Mouse (Mus musculus) lung, postnatal 14 days (tissue): ENCODE results near the gene Rnf169.
A peak's percentile ranks its signal among the peaks of the same experiment; 100 is the strongest.
"Not testable (repeated sequence)": the region's sequence is repeated elsewhere in the genome, so short reads cannot be mapped to it uniquely, and the experiment has no call there.

Experiments used
- DNase-seq: peaks from one replicate; pipeline ENCODE4 v3.0.0; 2021

The Rnf169 gene

GRCm38 (mm10) chr7:99979081-99979480 is 1.2 kb downstream of the Rnf169 start:
- no peak for DNase-seq

- no peak for DNase-seq
Measured at GRCm38 (mm10) chr7:99978041-99978440, 2.2 kb downstream of the Rnf169 start.

DNA sequence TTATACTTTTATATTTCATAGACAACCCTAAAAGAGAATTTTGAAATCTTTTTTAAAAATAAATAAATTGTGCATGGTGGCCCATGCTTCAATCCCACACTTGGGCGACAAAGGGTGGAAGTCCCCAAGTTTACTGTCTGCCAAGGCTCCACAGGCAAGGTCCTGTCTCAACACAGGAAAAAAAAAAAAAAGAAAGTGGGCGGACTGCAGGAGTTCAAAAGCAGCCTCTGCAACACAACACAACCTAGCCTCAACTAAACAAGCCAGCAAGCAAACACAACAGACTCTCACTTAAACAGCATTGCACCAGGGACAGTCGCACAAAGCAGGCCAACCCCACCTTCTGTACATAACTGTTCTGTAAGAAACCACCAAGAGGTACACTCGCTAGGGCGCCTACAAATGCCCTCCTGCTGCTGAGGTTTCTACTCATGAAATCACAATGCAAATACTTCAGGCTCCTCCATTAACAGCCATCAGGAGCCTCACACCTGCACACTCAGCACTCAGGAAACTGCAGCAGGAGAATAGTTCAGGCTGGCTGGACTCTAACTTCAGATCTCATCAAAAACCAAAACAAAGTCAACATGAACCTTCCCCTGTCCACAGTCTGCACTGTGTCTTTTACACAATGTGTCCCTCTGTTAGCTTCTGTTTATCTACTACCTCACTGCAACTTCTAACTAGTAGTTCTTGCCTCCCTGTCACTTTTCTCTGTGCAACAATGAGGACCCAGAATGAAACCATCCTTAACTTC is 4.3 kb downstream of the Rnf169 start:
- peak; percentile 20 for DNase-seq

DNA sequence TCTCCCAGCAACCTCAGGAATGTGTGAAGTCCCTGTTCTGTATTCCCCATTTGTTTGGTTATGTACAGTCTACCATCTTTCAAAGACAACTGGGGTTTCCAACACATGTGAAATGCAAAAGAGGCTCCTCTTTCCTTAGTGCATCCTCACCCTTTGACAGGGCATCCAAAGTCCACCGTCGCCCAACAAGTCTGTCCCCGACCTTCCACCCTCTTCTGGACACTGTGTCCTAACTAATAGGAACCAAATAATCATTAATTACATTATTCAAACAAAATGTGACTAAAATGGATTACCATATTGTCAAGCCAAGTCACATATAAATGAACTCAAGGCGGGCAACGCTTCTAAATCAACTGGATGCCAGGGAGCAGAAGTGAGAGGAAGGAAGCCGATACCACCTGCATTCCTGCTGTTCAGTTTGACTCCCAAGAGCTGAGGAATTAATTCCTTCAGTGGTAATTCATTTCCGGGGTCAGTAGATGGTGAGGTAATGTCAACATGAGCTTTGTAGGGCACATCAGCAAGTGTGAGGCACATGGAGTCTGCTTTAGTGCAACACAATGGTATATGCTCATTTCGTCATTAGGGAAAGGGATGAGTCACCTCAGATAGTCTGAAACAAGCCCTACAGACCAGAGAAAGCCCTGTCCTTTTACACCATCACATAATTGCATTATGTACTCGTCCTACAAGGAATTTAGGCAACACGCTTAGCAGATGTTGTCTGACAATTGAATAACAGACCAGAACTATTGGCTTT is 5.9 kb downstream of the Rnf169 start:
- DNase-seq = no peak

DNA sequence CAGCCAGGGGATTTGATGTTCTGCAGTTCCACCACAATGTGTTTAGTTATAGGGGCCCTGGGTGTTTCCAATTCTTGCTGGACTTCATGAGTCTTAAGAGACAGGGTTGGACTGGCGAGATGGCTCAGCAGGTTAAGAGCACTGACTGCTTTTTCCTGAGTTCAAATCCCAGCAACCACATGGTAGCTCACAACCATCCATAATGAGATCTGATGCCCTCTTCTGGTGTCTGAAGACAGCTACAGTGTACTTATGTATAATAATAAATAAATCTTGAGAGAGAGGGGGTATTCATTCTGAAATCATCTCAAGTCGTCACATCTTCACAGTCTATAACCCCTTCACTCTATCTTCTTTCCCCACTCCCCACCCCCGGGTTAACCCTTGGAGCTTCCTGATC is 7.3 kb downstream of the Rnf169 start:
- not testable (repeated sequence) for DNase-seq

GRCm38 (mm10) chr7:99971926-99972325 is 8.3 kb downstream of the Rnf169 start:
- no peak for DNase-seq

DNA sequence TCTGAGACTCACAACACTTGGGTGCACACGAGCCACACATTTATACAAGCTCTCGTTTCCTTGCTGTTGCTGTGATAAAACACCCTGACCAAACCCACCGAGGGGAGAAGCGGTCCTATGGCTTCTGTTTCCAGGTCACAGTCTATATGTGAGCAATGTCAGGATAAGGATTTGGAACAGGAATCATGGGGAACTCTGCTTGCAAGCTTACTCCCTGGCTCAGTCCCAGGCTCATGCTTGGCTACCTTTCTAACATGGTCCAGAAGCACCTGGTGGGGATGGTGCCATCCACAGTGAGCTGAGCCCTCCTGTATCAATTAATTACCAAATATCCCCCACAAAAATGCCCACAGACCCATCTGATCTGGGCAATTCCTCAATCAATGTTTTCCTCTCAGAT is 11.1 kb downstream of the Rnf169 start:
- DNase-seq = no peak

DNA sequence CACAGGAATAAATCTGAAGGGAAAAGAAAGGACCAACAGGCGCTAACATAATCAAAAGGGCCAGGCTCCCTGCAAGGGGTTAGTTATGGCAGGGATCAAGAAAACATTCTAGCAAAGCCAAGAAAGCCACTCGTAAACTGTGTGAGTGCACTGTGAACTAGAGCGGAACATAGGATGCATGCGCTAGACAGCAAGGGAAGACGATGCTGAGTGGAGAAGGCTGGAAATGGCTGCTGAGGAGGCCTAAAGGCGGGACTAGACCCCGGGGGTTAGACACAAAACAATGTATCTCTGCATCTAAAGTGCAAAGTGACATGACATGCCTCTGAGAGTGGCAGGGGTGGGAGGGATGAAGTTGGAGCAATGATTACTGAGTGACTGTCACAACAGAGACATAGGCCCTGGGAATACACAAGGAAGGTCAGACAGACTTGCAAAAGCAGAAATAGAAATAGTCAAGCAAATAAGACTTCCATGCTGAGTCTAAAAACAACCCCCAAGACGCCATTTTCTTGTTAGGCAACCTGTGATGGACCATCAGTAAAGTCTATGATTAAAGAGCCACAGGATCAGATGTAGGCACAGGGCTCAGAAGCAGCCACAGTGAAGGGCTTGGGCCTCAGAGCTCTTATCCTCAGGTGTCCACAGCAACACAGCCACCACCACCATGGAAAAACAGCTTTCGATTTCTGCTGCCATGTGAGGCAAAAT is 14.1 kb downstream of the Rnf169 start:
- DNase-seq = no peak

GRCm38 (mm10) chr7:99965020-99965841 is 15.0 kb downstream of the Rnf169 start:
- no peak for DNase-seq

DNA sequence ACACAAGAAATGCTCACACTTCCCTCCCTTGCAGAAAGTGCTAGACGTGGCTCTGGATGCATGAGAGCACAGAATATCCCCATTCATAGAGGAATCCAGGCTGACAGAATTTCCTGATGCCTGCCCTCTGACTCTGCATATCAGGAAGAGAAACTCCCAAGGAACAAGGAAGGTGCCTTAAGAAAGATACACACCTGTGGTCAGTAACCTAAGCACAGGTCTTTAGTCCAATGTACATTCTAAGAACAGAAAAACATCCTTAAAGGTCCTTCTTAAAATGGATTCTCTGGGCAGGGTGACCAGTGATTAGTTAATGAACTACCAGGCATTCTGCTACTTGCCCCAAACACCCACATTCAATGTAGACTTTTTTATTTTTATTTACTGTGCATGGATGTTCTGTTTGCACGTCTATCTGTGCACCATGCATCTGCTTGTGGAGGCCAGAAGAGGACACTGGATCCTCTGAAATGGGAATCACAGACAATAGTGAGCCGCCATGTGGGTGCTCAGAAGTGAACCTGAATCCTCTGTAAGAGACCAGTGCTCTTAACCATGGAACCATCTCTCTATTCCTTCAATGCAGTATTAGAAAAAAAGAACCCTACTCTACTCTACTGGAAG is 16.9 kb downstream of the Rnf169 start:
- DNase-seq = no peak

DNA sequence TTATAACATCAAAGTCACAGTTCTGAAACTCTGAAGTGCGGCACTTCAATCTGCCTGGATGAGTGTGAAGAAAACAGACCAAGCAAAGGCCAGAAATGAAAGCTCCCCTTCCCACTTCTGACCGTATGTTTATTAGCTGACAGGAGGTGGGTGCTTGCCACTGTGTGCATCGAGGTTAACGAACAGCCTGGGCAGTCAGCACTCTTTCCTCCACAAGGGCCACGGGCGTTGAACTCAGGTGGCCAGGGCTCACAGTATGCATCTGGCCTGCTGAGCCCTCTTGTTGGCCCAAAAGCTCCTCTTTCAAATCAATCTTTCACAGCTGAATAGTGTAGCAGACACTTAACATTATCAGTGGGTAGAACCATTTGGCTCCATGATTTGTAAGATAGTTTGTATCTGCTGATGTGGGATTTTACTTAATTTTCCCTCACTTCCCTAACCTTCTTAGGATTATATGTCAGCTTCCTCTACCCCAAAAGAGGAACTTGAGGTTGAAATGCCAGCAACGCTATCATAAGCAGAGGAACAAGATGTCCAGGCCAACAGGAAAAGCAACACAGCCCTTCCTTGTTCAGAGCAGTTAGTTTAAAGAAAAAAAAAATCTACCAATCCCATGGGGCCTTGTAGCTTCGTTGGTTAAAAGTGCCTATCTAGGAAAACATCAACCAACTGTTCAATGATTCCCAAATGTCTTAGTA is 17.6 kb downstream of the Rnf169 start:
- no peak for DNase-seq

GRCm38 (mm10) chr7:99961518-99961917 is 18.7 kb downstream of the Rnf169 start:
- no peak for DNase-seq

DNA sequence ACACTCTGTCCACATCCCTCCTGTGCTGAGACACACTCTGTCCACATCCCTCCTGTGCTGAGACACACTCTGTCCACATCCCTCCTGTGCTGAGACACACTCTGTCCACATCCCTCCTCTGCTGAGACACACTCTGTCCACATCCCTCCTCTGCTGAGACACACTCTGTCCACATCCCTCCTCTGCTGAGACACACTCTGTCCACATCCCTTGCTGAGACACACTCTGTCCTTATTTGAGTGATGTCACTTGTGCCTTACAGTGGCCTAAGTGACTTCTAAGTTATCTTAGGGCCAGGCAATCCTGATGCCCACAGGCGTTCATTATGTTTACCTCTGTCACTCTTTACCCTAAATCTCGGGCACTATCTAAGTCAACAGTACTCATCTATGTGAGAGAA is 19.7 kb downstream of the Rnf169 start:
- DNase-seq = not testable (repeated sequence)

DNA sequence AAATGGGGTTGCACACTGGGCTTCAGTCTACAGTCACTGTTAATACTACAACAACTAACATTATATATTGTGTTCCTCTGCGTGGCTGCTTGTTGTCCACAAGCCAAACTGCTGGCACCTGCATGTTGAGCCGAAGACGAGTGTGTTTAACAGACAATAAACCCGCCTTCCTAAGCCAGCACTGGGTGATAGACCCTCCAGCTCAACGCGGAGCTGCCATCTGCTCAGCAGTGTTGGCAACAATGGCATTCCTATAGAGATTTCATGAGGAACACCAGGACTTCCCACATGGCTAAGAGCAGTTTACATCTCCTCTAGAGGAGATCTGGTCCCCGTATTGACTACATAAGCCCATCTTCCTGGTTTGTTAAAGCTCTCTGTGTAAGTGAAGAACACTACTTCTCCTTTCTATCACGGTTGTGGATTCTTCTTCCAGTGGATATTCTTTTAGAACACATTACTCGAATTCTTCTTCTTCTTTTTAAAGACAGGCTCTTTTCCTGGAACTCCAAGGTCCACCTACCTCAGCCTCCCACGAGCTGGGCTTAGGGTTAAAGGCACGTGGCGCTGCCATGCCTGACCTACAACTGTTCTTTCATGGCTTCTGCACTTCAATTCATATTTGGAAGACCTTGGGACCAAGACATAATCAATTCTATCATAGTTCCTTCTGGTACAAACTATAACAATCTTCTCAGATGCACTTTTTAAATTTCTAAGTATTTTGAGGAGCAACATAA is 22.9 kb downstream of the Rnf169 start:
- DNase-seq = no peak

DNA sequence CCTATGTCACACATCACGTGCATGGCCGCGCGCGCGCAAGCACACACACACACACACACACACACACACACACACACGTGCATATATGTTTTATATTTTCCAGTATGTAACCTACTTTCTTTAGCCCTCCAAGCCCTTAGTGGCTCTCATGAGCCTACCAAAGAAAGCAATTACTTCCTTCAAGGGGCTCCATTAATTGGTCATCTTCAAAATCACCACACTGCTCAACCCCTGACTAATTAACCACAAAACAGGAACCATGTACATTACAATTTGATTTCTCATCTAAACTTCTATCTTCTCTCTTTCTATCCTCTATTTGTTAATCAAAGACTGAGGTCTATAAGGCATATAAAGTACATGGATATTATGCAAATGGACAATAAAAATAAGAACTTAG is 24.2 kb downstream of the Rnf169 start:
- DNase-seq = no peak

- DNase-seq = no peak
Measured at GRCm38 (mm10) chr7:99954212-99954611, 26.0 kb downstream of the Rnf169 start.

DNA sequence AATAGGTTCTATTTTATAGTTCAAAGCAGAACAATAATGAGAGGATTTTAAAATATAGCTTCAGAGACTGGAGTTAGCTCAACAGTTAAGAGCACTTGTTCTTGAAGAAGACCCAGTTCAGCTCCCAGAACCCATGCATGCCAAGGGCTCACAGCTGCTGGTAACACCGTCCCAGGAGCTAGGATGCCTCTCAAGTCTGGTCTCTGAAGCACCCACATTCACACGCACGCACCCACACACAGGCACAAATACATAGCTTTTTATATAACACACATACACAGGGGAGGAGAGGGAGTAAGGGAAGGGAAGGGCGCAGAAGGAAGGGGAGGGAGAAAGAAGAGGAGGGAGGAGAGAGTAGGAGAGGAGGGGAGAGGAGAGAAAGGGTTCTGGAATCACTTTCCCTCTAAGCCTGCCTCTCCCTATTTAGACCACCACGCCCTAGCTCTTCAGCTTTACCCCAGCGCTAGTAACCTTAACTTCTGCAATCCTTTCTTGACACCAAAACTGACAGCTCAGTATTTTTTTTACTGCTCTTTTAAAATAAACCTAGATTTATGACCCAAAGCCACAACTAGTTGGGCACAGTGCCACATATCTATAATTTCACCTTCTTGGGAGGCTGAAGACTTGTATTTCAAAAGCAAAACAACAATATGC is 26.7 kb downstream of the Rnf169 start:
- DNase-seq = no peak

DNA sequence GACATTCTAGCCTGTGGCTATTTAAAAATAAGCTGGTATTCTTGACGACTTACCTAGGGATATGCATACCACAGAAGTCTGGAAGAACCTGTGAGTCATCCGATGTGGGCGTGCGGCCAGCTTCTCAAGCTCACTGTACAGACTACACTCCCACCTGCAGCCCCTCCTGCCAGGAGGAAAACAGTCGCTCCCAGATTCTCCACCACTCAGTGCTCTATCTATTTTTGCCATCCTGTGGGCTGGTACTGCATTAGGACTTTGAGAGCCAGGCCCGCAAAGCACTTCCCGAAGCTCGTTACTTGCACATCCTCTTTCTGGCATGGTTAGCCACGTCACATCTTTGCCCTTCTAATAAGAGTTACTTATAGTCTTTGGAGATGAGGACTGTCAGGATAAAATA is 32.9 kb downstream of the Rnf169 start:
- DNase-seq = peak; percentile 46

DNA sequence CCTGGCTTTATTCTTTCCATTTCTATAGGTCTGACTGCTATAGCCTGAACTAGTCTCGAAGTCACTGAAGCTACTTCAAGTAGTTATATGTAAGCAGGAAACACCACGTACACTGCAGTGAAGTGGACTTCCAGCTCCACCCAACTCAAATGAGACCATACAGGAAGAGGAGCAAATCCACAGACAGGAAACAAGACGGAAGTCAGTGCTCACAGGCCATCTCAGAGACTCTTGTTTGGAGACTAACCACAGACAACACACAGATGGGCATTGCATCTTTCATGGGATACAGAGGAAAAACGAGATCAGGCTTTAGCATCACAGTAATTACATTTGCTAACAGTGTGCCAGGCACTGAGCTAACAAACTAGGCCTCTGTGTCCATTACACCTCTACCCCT is 33.9 kb downstream of the Rnf169 start:
- DNase-seq = no peak

GRCm38 (mm10) chr7:99945939-99946338 is 34.3 kb downstream of the Rnf169 start:
- DNase-seq = no peak
